Mouse (Mus musculus): ENCODE measurements around the gene Gm49405. TPM values are rescaled to one million over a fixed set of nuclear protein-coding genes. Genes with fewer than 3 reads are reported as not detected.
A peak's percentile ranks its signal among the peaks of the same experiment; 100 is the strongest.

Gene Gm49405
- polyA plus RNA-seq, 1 experiment = 1.4 TPM

- no peak for DNase-seq (ENCODE audit: low read depth)
Observed at GRCm38 (mm10) chr19:3986334-3986733, 14.1 kb upstream of the Gm49405 start, which contains the start of gene Acy3. Acy3 (plus strand) TSS chr19:3986570.

DNA sequence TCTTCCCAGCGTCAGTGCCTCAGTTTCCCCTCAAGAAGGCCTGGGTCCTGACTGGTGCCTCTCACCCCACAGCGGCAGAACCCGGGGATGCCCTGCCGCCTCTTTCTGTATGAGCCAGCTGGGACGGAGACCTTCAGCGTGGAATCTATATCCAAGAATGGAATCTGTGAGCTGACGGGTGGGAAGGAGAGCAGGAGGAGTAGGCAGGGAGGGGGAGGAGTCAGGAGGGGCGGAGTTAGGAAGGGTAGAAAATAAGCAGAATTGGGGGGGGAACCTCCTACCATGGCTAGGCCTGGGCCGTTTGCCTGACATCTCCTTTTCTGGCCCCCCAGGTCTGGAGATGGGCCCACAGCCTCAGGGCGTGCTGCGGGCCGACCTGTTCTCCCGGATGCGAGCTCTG lies 12.4 kb upstream of the Gm49405 start:
- DNase-seq (ENCODE audit: low read depth) = no peak

DNA sequence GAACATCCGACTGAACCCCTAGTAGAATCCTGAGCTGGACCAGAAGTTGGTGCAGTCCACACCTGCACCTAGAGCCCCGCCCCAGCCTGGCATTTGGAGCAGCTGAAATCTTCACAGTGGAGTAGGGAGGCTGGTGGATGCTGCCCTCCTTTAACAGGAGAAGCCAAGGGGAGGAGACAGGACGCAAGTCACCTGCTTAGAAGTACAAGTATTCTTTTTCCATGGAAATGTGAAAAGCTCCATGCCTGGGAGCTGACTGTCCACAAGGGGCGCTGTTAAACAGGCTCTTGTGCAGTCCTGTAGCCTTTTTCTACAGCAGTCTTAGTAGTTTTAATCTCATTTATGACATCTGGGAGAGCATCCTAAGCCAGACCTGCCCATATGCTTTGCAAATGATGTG lies 11.7 kb upstream of the Gm49405 start:
- DNase-seq (ENCODE audit: low read depth) = no peak

- DNase-seq (ENCODE audit: low read depth) = no peak
Observed at GRCm38 (mm10) chr19:3990804-3991203, 9.6 kb upstream of the Gm49405 start.

DNA sequence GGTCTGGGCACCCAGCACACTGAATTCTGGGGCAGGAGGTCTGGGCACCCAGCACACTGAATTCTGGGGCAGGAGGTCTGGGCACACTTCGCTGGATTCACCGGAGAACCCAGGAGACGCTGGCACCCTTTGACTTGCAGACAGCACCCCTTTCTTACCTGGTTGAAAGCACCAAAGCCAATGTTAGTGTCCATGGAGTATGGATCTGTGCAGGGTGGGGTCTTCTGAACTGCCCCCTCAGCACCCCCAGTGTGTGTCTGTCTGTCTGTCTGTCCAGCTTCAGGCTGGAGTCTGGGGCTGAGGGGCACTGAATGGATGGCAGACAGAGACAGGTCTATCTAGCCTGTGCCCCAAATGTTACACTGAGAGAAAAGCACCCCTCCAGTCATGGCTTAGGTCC lies 8.9 kb upstream of the Gm49405 start:
- no peak for DNase-seq (ENCODE audit: low read depth)

DNA sequence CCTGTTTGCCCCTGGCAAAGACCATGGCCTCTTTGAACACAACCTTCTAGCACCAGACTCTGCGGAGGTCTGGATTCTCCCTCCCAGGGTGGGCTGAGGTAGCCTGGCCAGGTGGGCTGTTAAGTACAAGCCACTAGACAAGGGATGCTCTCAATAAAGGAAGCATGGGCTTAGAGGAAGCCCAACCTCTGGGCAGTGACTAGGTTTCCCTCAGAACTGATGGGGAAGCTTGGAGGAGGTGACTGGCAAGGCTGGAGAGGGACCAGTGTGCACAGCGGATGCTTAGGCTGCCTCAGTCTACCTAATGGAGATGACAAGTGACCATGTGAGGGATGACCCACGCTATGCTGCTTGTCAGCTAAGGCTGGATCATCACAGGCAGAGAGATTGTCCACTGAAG lies 8.5 kb upstream of the Gm49405 start:
- DNase-seq (ENCODE audit: low read depth) = no peak

DNA sequence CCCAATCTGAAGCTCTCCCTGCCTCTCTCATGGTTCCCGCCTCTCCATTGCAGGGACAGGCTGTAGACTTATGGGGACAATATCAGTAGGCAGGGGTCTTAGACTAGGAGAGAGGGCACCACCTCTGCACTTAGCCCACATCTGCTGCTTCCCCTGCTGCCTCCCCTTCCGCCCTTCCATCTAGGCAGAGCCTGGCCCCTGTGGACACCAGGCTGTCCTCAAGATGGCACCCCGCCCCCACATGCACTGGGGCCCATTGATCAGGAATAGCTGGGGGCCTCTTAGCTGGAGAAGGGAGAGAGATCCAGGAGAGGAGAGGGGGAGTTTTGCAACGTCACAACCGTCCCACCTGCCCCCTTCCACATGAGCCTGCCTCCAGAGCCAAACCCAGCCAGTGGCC lies 8.0 kb upstream of the Gm49405 start, which contains the start of gene Tbx10:
TSS of gene Tbx10 (plus strand) at position 337 of the 400 bp plus-strand sequence.
- DNase-seq (ENCODE audit: low read depth) = no peak

GRCm38 (mm10) chr19:3994932-3995331 lies 5.5 kb upstream of the Gm49405 start:
- DNase-seq (ENCODE audit: low read depth) = no peak

DNA sequence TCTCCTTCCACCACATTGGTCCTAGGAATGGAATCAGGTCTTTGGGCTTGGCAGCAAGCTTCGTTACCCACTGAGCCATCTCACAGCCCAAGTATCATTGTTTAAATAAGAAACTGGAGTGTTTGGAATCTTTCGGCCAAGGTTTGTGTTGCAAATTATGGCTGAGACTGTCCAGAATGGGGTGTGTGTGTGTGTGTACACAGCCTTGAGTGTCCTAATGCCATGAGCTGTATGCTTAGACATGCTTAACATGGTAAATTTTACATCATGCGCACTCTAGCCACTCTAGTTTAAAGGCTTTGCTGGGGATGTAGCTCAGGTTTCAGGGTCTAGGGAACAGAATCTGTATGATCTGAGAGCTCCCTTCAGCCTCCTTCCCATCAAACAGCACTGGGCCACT lies 4.9 kb upstream of the Gm49405 start:
- DNase-seq (ENCODE audit: low read depth) = no peak

DNA sequence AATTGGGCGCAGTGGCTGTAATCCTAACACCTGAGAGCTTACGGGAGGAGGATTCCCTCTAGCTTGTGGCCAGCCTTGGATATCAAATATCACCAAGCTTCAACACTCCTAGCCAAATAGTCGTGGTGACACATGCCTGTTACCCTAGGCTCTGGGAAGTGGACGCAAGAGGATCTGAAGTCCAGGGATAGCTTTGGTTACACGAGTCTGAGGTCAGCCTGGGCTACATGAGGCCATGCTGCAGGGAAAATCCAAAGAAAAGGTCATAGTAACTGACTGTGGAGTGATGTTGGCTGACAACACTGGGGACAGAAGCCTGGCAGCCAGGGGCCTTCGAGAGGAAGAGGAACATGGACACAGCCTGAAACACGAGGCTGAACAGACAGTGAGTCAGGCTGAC lies 4.3 kb upstream of the Gm49405 start:
- no peak for DNase-seq (ENCODE audit: low read depth)

DNA sequence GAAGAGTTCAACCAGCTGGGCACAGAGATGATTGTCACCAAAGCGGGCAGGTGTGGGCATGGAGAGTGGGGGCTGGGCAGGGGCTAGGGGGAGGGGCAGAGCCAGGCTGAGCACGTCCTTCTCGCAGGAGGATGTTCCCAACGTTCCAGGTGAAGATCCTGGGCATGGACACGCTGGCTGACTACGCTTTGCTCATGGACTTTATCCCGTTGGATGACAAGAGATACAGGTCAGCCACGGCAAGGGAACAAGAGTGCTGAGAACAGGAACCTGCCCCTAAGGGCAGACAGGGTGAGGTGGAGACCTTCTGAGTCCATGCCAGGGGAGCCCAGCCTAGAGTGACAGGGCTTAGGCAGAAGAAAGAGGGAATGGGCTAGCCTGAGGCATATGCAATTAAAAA lies 3.7 kb upstream of the Gm49405 start:
- DNase-seq (ENCODE audit: low read depth) = no peak

GRCm38 (mm10) chr19:3997231-3997630 lies 3.2 kb upstream of the Gm49405 start:
- no peak for DNase-seq (ENCODE audit: low read depth)

- no peak for DNase-seq (ENCODE audit: low read depth)
Observed at GRCm38 (mm10) chr19:3998335-3998734, 2.1 kb upstream of the Gm49405 start.

- DNase-seq (ENCODE audit: low read depth) = no peak
Observed at GRCm38 (mm10) chr19:3999121-3999730, 1.2 kb upstream of the Gm49405 start.

DNA sequence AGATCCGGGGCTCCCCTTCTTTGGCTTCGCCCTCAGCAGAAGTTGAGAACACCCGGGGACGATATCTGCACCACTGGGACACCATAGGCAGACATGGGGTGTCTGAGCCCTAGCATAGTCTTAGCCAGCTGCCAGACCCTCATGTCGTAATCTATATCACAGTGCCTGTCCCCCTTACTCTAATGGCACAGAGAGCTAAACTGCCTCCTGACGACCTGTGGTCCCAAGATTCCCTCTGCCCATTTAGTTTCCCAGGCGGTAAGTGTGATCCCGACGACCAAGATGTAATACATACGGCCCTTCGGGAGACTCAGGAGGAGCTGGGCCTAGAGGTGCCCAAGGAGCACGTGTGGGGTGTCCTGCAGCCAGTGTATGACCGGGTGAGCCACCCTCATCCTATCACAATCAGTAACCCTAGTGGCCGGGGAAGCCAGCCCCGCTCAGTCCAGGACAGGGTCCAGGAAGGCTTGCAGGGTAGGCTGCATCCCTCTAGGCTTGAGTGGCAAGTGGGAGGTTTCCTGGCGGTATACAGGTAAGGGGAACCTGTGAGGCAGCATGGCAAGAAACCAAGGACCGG lies 611 bp downstream of the Gm49405 start:
- no peak for DNase-seq (ENCODE audit: low read depth)

- no peak for DNase-seq (ENCODE audit: low read depth)
Observed at GRCm38 (mm10) chr19:4001752-4002151, 1.3 kb downstream of the Gm49405 start.

DNA sequence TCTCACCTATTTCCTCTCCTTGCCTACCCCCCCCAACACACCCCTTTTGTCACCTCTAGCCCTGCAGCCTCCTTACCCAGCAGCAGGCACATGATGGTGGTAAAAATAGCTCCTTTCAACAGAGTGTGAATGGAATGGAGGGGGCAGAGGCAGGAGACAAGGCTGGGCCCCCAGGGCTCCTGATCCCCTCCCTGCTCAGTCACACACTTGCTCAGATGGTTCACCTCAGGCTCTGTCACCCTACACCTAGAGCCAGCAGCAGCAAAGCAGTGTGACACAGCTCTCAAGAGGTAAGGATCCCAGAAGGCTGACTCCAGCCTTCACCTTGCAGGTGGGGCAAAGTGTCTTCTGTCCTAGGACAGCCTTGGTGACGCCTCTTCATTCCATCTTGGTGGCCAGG lies 2.7 kb downstream of the Gm49405 start, which contains the start of gene Doc2g:
TSS of gene Doc2g (plus strand) at position 202 of the 400 bp plus-strand sequence.
- DNase-seq (ENCODE audit: low read depth) = no peak

DNA sequence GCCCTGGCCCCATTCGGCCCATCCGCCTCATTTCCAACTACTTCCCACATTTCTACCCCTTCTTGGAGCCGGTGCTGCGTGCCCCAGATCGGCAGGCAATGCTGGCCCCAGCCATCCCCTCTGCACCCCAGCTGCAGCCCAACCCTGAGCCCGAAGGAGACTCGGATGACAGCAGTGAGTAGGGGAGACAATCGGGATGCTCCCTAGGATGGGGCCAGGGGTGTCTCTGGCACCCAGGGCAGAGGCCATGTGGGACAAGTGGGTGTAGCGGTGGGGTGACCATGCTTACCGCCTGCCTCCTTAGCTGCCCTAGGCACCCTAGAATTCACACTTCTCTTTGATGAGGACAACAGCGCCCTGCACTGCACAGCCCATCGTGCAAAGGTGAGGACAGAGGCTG lies 3.2 kb downstream of the Gm49405 start:
- no peak for DNase-seq (ENCODE audit: low read depth)

DNA sequence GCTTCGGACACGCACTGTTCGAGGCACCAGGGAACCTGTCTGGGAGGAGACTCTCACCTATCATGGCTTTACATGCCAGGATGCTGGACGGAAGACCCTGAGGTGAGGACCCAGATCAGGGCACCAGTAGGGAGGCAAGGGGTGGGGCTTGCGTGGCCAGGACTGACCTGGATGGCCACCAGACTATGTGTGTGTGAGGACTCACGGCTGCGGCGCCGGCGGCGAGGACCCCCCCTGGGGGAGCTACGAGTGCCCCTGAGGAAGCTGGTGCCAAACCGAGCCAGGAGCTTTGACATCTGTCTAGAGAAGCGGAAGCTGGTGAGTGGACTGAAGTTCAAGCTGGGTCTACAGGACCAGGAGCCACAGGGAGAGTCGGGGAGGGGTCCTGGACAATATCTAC lies 3.9 kb downstream of the Gm49405 start:
- DNase-seq (ENCODE audit: low read depth) = no peak

DNA sequence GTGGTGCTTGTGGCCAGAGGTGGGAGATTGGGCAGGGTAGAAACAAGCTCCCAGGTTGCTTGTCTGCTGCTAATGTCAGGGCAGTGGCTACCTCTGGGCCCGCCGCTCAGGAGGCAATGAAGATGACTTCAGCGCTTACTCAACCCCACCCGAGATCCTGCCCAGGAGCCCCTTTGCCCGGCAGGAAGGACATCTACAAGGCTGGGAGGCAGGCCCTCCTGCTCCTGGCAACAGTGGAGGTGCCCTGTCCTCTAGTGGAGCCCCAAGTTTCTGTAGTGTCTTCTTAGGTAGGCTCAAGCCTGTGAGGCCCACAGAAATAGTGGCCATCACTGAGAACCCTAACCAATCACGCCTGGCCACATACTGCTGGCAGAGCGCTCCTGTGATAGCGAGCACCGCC lies 4.7 kb downstream of the Gm49405 start:
- DNase-seq (ENCODE audit: low read depth) = no peak

- no peak for DNase-seq (ENCODE audit: low read depth)
Observed at GRCm38 (mm10) chr19:4005971-4006370, 5.5 kb downstream of the Gm49405 start.

DNA sequence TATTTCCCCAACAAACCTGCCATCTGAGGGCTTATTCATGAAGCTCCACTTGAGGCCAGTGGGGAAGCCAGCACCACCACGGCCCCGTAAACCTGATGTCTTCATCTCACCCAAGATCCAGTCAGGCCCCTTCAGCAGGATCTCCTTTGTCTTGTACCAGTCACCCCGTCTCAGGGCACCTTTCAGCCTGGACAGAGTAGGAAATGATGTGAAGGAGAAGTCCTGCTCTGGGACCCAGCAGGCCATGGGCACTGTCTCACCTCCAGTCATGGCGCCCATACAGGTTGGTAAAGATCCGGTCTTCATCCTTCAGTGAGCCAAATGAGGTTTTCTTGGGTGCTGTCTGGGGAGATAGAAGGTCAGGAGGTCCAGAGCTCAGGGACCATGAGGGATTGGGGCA lies 10.7 kb downstream of the Gm49405 start:
- DNase-seq (ENCODE audit: low read depth) = no peak

DNA sequence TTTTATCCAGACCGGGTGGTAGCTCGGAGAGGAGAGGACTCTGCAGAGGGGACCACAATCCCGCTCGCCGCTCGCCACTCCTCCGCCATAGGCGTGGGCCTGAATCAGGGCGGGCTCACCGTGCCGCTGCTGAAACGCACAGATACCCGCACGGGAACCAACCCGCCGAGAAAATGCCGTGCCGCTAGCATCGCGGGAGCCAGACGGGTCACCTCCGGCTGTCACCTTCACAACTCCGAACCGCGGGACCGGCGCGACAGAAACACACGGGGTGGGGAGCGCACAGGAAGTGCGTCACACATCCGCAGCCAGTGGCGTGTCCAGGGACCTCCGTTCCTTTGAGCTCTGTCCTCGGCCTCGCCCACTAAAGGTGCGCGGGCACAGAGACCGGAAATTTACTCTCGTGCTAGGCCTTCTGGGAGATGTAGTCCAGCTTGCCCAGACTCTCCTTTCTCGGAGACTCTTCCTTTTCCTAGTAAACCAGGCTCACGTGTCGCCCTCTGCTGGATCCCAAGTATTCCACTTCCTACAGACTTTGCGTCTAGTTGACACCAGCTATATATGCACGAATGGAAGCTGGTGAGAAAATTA lies 12.1 kb downstream of the Gm49405 start, which contains the start of gene Ndufv1:
TSS of gene Ndufv1 (minus strand) at position 375 of the 591 bp plus-strand sequence.
- DNase-seq (ENCODE audit: low read depth) = peak; percentile 87

Measured in gonadal fat pad, adult 2 months (tissue).